Mouse (Mus musculus) bone marrow macrophage, adult 2 months (primary cell): ENCODE results near the gene Slc7a3.

Experiments
- CTCF ChIP-seq: IDR thresholded peaks from 2 replicates; pipeline ENCODE4 v1.5.1; 2012; ENCODE audit warnings: low read depth, mild to moderate bottlenecking, low read length, moderate library complexity
- POLR2A ChIP-seq: IDR thresholded peaks from 2 replicates; pipeline ENCODE4 v1.6.1; 2012; ENCODE audit warnings: mild to moderate bottlenecking, low read depth, low read length, borderline replicate concordance

DNA sequence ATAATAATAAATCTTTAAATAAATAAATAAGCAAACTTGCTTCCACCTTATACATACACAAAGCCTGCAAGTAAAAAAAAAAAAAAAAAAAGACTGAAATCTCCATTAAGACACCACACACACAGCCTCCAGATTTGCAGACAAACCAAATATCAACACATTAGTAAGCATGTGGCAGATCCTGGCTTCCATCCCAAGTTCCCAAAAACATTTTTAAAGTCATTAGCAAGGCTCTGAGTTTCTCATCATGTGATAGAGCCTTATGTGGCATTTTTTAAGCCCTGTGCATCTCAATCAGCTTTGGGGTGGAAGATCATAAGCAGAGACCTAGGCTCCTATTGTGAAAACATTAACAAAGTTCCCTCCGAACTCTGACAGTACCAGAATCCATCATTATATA, 20.6 kb downstream of the Slc7a3 start:
- TF ChIP-seq POLR2A (no peak), CTCF (no peak)
